Mouse (Mus musculus): ENCODE measurements at regions not wholly inside any gene's neighbourhood (a gene's known extent, or its start where the extent isn't known, plus 50 kb on each side); places are given as distances from the start of the nearest gene placed in this dataset.

GRCm38 (mm10) chrX:61046700-61047099 lies 138.7 kb downstream of the Cdr1 start:
- H3K4me3 ChIP-seq: no peak overlapping the region
- peak; percentile 27 for DNase-seq (ENCODE audit: low spot score)
- WGBS: 19% methylated on average over 6 of the region's 6 CpGs
- H3K4me1 ChIP-seq: no peaks in the 10 kb centered on the region
- H3K9me3 ChIP-seq (replicated peaks): no peaks in the 10 kb centered on the region
- no peaks in the 10 kb centered on the region for H3K27me3 ChIP-seq (ENCODE audit: low read depth, poor library complexity, severe bottlenecking)
- H3K27ac ChIP-seq: no peak overlapping the region
- H3K36me3 ChIP-seq: no peaks in the 10 kb centered on the region

GRCm38 (mm10) chrX:61043147-61043546 lies 142.2 kb downstream of the Cdr1 start:
- Histone ChIP-seq H3K4me3 (no peak overlapping the region), H3K36me3 (no peaks in the 10 kb centered on the region), H3K27me3 (ENCODE audit: low read depth, poor library complexity, severe bottlenecking) (no peaks in the 10 kb centered on the region), H3K27ac (no peak overlapping the region), H3K4me1 (no peaks in the 10 kb centered on the region), H3K9me3 (replicated peaks) (no peaks in the 10 kb centered on the region)
- 57% methylated on average over 8 of the region's 8 CpGs for WGBS
- DNase-seq (ENCODE audit: low spot score): no peak

Measured in limb, embryonic 10.5 days (tissue).